Mouse (Mus musculus) frontal cortex, adult 2 months (tissue): Measurements from ENCODE around the gene Sec31a. TPM values are rescaled to one million over a fixed set of nuclear protein-coding genes. Genes with fewer than 3 reads are reported as not detected.

Source experiments
- DNase-seq, 2 experiments: peaks; one replicate each; pipeline ENCODE4 v3.0.0; 2022; ENCODE audit warnings: low spot score in 1 of 2; ENCODE audit errors: extremely low spot score in 1 of 2
- polyA plus RNA-seq: library from polyadenylated mRNA; depleted of rRNA; stranded (reverse); fragments of >200 nt; gene quantifications from 2 replicates; pipeline ENCODE4 v1.2.3, GENCODE M21; 2012

Gene Sec31a
- polyA plus RNA-seq, 1 experiment: 123 TPM

DNA sequence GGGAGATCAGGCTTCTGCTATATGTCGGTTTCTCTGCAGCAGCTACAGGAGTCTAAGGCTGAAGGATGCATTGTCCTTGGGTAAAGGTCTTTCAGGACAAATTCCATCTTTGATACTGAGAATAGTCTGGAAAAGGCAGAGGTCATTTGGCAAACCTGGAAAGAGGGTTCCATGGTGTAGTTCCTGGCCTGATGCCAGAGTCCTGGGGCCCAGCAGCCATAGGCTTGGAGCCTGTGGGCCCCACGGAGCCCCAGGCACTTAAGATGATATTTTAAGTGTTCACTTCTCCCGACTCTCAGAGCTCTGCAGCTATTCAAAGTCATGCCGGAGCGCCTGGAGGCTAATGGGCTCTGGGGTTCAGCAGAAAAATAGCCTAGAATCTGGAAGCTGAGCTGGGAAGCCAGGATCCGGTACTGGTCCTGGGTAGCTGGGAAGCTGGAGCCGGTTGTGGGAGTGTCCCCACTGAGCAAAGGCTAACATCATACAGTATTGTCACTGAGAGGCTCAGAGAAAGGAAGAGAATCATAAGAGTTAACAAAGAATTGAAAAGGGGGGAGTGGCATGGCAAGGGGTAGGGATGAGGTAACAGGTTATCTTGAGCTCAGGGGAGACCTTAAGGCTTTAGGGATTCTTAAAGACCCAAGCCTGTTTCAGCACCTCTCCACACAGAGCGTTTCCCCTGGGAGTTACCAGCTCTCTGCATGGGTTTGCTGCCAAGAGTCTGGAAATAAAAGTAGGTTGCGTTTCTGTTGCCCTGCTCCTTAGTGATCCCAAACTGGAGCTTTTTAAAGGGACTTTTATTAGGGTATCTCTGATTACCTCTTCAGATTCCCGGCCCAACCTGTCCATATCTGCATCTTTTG is 62.8 kb downstream of the Sec31a start:
- no peak for DNase-seq

DNA sequence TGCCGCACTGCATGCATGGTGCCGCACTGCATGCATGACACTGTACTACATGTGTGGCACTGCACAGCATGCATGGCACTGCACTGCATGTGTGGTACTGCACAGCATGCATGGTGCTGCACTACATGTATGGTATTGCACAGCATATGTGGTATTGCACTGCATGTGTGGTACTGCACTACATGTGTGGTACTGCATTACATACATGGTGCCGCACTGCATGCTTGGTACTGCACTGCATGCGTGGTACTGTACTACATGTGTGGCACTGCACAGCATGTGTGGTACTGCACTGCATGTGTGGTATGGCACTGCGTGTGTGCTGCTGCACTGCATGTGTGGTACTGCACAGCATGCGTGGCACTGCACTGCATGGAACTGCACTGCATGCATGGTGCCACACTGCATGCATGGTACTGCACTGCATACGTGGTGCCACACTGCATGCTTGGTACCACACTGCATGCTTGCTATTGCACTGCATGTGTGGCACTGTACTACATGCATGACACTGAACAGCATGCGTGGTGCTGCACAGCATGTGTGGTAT is 65.1 kb downstream of the Sec31a start:
- DNase-seq: no peak

DNA sequence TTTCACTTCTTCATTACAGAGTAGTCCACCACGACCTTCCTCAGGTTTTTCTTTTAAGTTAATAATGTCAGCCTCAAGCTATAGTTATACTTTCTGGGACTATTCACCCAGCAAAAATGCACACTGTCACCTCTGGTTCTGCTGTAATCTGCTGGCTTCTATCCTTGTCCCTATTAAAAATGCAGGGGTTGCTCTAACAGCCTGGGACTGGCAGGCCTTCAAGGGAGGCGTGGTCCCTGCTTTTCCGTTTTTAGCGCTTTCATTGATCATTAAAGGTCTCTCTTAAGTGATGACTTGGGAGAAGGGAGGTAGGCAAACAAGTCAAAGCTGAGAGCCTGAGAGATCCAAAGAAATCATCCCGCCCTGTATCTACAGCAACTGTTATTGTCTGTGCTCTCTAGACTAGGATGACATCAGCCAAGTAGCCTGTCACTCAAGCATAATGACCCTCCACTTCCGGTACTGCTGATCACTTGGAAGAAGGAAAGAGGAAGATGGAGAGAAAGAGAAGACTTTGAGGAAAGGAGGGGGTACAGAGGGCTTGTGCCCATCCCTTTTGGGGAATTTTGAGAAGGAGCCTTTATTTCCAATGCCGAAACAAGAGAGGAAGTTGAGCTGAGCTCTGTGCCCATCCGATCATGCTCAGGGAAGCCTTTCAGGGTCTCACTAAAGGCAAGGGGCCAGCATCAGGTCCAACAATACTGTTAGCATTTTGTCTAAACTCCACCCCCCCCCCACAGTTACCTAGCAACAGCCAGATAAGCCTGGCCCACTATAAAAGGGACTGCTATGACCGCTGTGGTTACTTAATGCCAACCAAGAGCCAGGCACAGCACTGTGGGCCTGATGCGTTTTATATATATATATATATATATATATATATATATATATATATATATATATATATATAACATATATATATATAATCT is 66.5 kb downstream of the Sec31a start:
- DNase-seq: no peak

DNA sequence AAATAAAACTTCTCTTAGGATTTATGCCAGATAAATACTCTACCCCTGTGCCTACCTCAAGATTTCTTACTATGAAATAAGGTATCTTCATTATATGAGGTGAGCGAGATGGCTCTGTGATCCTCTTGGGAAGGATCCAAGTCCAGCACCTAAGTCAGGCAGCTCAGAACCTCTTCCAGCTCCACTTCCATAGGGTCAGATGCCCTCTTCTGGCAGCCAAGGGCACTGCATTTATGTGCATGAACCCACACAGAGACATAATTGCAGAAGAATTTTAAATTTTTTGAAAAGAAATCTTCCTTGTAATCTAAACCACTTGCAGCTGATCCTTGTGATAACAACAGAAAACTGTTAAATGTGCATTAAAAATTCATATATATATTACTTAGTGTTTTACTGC is 70.9 kb downstream of the Sec31a start:
- DNase-seq: no peak

DNA sequence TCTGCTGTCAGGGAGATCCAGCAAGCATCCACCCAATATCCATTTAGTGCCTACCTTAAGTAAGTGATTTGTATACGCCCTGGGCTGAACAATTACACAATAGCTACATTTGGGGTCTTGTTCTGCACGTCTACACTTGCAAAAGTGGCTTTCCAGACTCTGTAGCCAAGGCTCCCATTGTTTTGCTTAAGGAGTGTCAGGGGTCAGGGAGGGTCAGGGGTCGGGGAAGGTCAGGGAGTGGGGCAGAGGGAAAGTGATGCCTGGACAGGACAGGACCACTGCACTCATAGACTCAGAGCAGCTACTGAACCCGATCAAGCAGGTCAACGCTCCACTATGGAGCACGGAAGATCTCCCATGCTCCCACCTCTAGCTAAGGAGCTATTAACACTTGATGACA is 72.9 kb downstream of the Sec31a start:
- no peak for DNase-seq

DNA sequence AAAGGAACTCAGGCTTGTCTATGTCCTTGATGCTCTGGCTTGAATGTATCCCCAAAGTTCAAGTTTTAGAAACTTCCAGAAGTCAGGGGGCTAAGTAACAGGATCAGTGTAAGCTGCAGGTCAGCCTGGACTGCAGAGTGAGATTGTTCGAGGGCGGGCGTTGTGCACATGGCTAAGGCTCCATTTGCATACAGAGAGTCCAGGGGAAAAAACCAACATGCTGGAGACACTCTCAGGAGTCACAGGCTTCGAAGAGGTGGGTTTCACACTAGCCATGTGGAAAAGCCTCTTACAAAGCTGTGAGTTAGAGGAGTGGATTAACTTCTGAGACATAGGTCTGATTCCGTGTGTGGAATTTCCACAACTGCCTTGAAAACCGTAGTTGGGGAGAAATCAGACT is 73.6 kb downstream of the Sec31a start:
- DNase-seq: no peak

DNA sequence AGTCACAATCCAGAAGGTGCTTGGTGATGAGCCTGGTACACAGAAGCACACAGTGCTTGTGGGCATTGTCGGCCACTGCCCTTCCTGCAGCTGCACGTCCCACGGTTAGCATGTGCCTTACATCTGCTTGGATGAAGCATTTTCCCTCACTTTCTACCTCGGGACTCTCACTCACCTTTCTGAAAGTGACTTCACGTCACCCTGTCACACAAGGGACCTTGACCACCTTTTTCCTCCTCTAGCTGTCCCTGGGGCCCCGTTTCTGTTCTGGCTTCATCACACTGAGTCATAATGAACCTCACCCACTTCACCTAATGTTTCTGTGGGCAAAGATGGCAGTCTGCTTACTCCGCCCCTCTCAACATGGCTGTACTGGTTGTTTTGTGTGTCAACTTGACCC is 75.0 kb downstream of the Sec31a start:
- DNase-seq: no peak

DNA sequence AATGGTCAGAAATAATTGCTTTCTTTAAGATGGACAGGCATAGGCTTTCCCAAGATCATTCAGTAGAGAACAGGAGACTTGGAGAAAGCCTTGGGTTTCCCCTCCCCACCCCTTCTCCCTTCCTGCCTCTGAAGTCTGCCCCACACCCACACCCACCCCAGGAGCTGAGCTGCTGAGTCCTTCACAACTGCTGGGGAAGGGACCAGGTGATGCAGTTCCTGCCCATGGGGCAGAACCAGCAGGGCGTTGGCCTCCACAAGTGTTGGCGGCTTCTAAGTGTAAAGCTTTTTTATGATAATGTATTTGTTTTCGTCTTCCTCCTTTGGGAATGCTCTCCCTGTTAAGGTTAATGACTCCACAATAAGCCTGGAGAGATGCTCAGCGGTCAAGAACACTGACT is 78.2 kb downstream of the Sec31a start:
- no peak for DNase-seq

DNA sequence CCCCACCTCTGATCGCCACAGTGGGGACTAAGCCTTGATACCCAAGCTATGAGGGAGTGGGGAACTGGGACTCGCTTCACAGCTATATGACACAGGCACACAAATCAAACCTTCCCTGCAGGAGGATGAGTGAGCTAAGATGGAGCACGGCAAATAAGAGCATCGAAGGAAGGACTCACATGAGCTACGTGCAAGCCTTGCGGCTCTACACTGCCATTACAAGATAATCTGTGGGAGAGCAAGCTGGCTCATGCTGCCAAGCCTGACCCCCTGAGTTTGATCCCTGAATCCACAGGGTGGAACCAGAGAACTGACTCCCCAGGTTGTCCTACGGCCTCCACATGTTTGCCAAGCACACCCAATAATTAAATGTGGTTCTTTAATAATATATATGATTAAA is 79.2 kb downstream of the Sec31a start:
- no peak for DNase-seq

DNA sequence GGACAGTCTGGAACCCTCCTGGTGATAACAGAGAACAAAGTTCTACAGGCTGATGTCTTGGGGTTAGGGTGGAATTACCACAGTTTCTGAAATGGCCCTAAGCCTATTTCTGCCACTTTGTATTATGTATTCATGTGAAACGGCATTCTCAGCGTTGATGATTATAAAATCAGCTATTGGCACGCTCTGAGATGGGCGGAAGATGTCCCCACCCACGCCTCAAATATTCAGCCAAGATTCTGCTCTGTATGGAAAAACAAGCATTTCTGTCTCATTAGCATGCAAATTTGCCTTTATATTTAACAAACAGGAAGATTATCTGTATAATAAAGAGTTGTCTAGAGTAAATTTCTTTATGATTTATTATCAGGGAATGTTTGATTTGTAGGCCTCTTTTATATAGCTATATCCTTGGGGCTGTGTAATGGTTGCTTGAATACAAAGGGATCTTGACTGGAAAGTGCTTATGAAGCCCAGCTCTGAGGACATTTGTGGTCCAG is 80.4 kb downstream of the Sec31a start:
- no peak for DNase-seq

DNA sequence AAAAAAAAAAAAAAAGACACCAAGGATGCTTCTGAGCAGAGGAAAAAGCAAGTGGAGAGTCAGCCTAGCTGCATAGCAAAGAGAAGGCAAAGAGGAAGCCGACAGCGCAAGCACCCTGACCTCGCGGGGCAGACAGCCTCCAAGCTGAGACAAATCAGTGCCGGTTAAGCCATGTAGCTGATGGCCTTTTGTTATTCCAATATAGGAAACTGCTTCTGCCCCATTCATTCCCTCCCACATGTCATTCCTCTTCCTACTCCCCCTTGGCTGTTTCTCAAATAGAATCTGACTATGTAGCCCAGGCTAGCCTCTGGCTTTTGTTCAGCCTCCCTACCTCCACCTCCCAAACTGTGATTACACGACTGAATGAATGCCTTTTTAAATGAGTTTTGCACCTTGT is 81.3 kb downstream of the Sec31a start:
- DNase-seq: no peak

DNA sequence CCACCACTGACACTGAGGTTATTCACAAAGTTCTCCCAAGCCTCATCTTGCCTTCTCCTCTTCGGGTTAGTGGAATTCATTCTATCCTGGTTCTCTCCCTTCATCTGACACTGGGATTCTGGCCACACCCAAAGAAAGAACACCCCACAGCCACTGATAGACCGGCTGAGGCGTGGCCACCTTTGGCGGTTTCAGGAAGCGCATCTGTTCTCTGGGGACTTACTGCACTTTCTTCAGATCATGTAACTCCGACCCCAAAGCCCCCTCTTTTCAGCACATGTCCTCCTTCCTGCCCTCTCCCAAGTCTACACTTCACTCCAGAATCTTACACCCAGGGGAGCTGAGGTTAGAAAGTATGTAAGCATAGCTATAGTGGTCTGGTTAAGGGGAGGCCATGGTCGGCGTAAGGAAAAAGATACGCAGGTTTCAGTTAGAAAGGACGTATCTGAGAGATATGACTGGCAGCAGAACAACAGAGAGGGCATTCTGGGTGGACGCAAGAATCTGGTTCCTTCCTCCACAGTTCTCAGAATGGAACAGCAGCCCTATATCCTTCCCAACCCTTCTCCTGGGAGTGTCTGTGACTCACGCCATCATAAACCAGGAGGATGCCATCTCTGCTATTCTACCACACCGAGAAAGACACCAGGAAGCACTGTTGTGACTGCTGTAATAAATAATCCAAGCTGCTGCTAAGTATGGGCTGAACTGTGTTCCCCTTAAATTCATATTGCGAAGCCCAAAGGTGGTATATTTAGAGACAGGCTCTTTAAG is 82.2 kb downstream of the Sec31a start:
- no peak for DNase-seq

DNA sequence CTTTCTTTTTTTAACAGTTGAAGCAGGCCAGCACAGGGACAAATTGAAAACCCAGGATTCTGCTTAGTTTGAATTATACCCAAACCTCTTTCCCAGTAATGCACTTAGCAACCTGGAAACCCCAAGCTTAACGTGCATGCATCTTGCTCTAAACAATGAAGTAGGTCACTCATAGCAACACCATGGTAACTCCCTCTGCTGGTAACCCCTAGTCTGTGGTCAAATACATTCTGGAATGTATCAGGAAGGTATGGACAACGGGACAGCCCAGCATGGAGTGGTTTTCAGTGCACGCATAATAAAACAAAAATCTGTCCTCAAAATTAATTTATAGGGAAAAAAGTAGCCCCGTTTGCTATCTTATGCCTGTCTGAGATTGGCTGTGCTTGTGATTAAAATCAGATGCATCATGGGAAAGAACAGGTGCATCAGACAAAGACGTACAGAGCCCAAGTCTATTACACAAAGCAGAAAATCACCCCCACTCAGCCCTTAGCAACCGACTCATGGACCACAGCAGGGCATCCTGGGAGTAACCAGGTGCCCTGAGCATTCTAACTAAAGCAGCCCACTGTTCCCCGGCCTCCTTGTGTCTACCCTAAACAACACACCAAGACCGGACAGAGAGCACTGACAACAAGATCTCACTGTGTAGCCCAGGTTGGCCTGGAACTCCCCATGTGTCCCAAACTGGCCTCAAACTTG is 83.6 kb downstream of the Sec31a start:
- no peak for DNase-seq

DNA sequence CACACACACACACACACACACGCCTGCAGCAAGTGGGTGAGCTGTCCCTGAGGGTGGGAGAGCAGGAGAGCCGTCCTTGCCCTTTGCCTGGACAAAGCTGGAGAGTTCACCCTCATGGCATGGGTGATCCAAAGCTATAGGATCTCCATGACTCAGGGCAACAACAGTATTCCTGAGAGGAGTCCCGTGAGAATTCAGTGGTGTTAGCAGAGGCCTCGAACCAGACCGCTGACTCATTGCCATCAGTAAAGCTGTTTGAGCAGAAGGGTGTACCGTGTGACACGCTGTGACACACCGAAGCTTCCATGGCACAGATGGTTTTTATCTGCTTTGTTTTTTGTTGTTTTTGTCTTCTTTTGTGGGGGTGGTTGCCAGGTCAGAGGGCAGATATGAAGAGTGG is 84.4 kb downstream of the Sec31a start:
- DNase-seq: no peak

DNA sequence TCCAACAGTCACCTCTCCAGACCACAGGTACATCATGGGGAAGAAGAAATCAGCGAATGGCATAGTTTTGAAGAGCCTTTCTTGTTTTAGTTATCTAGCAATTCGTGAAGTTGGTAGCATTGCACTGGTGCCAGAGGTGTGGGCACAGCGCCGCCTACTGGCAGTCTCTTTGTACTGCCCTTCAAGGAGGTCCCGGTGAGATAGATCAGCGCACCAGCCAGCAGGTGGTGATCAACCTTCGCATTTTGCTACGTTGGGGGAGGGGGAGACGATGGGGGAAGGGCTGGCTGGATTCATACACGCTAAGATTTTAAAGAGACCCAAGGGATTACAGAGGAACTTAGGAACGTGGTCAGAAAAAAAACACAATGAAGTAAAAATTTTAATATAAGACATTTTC is 94.0 kb downstream of the Sec31a start:
- peak; percentile 40 to 94 for DNase-seq

DNA sequence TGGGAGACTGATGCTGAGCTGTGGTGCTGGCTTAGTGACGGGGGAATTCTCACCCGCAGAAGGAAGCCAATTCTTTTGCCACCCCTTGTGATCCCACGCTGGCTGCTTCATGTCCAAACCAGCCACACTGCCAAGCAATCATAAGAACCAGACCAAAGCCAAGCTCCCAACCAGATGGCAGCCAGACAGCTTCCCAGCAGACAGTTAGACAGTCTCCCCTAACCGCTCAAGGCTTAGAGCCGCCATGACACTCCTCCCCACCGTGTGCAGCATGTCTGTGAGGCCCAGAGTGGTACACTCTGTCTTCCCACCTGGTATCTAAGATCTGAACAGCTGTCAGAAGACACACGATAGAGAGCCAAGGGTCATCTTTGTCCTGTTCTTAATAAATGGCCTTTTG is 98.2 kb downstream of the Sec31a start:
- no peak for DNase-seq

DNA sequence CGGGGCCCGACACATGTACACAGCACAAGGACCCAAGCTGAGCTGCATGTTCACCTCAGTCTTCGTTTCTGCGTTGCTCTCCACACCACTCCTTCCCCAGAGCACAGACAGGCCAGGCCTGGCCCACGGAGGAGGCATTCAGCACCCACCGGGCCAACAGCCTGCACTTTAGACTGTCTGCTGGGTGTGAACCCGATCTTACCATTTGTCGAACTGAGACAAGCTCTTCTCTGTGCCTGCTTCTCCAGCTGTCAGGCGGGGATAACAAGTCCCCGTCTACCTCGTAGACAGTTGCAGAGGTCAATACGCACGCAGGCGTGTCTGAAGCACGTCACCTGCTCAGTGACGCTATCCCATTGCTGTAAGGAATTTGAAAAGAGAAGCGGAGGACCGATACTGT is 99.0 kb downstream of the Sec31a start:
- DNase-seq: no peak

DNA sequence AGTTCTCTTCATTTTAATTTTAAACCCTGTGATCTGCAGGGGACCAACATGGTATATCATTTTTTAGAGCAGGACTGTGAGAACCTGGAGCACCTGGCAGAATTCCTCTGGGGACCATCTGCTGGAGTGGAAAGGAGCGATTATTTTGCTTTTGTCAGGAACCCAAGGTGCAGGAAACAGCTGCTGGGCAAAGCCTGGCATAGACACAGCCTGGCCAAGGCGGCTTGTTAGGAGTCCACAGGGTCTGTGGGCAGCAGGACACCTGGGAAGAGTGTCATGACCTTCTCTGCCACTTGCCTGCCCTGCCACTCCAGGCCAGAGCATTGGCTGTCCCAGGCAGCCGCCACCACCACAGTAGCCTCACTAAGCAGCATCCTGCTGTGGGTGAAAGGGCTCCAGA is 100.4 kb downstream of the Sec31a start:
- DNase-seq: no peak

DNA sequence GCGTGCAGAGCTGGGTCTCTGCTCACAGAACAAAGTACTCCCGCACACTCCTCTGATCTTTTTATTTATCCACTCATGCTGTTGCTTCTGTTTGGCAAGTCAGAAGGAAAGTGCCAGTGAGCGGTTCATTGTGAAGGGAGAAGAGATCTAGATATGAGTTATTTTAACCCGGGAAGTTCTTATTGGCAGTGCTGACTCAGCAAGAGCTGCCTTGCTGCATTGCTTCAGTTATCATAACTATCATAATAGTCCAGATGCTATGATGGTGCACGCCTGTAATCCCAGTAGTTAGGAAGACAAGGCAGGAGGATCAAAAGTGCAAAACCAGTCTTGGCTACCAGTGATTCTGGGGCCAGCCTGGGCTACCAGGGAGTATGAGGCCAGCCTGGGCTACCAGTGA is 103.6 kb downstream of the Sec31a start:
- no peak for DNase-seq
